Mouse (Mus musculus) embryo, embryonic 10.5 days (tissue): ENCODE measurements around the gene Crat.

Experiments
- DNase-seq: peaks from one replicate; pipeline ENCODE4 v3.0.0-alpha.2; 2015; ENCODE audit warnings: low spot score

Crat gene

DNA sequence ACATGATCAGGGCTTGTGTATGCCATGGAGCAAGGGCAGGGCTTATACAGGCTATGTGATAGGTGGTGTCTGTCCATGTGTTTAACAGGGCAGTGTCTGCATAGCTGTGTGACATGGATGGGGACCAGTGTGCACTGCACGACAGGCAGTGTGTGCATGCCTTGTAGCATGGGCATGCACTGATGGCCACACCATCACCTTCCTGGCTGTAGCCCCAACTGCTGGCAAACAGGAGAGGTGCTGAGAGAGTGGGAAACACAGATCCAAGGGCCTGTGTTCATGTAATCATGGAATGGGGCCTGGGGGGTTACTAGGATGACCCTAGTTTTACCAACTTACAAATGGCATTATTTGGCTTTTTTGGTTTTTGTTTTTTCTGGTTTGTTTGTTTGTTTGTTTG lies 11.7 kb downstream of the Crat start:
- no peak for DNase-seq

DNA sequence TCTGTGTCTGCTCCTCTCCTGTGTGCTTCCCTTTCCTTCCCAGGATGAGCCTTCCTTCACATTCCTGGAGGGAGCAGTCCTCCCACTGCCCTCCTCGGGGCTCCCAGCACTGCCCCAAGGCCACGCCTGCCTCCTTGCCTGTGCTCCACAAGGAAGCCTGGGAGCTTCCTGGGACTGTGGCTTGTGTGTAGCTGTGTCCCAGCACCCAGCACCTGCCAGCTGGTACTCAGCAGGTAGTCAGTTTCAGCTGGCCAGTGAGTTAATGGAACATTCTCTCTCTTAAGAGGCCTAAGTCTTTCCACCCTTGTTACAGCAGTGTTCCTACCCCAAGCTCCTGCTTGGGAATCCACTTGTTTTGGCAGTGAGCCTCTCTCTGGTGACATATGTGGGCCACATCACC lies 12.8 kb downstream of the Crat start:
- no peak for DNase-seq

DNA sequence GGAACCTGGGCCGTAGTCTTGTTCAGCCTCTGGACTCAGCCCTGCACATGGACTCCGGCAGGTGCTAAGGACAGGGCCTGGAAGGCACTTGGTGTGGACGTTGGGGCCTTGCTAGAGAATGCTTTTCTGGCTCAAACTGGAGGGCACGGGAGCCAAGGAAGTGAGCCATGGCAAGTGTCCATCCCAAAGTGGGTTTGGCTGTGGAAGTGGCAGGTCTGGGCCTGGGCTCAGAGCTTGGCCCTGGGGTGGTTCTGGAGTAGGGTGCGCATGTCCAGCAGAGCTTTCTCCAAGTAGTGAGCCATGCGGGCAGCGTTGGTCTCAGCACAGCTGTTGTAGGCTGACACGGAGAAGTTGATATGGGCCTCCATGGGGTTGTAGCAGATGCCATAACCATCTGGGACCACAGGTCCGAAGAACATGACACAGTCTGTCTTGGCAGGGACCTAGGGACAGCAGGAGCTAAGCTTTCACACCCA lies 13.2 kb downstream of the Crat start:
- no peak for DNase-seq

DNA sequence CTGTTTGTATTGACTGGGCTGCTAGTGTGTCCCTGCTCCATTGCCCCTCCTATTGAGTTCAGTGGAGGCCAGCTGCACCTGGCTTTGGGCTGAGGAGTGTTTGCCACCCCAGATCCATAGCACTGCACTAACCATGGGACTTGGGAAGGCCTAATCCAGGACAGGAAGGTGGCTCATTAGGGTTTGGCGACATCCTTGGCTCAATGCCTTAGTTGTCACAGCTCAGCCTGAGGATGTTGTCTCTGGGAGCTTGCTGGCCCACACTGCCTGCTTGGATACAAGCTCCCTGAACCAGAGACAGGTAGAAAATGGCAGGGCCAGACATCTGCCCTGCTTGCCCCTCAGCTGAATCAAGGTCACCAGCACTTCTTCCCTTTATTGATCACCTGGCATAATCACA lies 14.0 kb downstream of the Crat start:
- DNase-seq: no peak

DNA sequence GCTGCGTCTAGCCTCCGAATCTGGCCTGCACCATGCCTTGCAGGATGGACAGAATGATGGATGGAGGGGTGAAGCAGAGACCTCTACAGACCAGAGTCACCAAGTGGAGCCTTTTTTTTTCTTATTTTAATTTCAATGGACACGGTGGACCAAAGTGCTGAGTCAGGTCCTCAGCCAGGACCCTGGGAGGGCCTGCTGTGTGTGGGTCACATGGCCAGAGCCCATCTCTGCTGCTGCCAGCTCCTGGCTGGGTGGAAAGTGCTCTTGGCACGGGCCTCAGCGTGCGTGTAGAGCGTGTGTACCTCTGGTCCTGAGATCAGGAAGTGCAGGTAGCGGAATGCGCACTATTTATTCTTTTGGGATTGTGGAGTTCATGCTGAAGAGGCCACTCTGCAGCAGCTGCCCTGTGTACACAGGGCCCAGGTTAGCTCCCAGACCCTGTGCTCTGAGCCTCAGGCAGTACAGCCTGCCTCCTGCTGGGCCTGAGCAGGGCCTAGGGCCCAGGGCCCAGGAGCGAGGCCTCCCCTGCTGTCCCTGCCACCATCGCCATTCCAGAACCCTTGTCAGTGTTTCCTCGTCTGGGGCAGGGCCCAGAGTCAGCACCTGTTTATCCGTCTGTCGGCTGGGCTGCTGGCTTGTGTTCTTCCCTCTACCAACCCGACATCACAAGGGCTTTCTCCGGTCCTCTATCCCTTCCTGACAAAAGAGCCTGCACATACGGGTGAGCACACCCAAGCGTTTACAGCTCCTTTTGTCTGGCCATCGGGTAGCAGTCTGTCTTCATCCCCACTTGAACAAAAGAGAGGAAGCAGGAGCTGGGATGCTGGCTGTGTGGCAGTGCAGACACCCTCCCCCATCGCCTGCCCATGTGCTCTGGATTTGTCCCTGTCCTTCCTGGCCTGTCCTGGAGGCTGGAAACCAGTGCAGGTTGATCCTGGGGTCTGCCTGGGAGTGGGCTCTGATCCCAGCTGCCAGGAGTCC lies 16.1 kb downstream of the Crat start:
- peak; percentile 68 for DNase-seq

DNA sequence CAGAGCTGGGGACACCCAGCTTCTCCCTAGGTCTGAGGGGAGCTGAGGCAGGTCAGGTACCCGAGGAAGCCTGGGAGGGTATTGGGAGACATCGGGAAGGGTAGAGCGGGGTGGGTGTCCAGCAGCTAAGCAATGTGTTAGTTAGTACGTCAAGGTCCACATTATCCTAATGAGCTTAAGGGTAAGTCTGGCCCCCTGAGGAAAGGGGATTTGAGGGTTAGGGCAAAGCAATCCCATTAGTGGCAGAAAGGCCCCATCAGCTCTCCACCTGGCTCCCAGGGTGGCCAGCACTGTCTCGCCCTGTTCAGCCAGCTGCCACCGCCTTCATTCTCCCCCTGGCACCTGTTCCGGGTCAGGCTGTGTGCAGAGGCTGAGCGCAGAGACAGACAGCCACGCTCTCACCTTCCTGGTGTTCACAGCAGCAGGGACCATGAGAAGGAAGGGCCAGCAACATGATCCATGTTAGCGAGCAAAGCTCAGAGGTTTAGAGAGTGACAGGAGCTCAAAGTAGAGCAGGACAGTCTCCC lies 17.6 kb downstream of the Crat start:
- DNase-seq: no peak

DNA sequence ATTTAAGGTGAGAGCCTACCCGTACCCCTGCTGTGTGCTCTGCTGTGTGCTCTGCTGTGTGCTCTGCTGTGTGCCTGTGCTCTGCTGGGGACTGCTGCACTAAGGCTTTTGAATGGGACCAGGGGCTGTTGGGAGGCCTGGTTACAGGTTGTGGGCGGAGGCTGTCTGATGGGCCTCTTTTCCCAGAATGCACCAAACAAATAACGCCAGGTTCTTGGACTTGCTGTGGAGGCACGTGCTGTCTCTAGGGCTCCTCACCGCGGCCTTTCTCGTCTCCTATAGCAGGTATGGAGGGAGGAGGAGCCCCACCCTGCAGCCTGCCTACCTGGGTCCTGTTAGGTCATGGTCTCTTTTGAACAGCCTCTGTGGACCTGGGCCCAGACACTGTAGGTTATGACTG lies 19.4 kb downstream of the Crat start:
- DNase-seq: no peak

DNA sequence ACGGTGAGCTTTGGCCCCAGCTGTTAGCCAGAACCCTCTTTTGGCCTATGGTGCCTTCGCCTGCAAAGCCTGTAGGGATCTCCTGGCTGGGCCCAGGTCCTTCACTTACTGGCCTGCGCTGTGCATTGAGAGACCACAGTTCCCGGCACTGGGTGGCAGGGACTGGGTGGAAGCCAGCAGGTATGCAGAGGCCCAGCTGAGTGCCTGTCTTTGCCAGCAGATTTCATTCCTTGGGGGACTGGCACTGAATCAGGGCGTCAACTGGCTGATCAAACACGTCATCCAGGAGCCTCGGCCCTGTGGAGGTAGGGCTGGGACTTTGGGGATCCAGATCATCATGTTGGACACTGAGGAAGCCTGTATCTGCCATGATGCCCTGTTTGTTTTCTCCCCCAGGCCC lies 19.9 kb downstream of the Crat start:
- no peak for DNase-seq

DNA sequence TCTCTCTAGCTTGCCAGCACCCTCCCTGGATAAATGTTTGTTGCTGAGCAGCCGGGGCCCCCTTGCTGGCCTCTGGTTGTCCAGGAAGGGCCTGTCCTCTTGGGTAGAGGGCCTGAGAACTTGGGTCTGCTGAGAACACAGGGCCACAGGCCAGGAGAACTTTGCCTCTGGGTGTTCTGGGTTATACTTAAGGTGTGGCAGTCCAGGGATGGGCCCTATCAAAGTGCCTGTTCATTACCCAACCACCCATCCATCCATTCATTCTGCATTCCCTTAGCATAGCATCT lies 22.3 kb downstream of the Crat start:
- no peak for DNase-seq

DNA sequence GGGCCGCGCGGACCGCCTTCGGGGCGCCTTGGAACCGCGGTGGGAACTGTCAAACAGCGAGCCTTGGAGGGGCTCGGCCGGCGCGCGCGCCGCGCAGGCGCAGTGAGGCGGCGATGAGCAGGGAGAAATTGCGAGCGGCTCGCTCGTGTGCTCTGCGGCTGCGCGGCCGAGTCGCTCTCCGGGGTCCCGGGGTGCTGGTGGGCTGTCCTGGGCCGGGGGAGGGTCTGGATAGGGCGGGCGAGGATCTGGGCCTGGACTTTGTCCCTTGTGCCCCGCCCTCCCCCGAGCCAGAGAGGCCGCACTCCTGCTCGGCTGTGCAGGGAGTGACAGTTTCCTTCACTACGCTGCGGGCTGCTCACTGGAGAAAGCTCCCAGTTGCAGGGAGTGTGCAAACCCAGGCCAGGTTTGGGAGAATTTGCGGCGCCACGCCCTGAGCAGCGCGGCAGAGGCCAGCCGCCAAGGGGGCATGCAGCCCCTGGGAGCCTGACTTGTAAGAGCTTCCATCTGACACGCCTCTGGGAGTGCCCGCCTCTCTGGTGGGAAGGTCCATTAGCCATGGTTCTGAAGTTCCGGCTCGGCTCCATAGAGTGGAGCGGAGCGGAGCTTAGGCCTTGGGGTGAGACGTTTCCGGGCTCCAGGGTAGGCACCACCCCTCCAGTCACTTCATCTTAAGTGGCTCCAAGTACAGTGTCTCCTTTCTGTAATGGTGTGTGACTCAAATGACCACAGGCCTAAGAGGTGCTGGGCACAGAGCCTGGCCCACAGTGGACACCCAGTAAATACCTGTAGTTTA lies 22.8 kb downstream of the Crat start:
- DNase-seq: peak; percentile 88

DNA sequence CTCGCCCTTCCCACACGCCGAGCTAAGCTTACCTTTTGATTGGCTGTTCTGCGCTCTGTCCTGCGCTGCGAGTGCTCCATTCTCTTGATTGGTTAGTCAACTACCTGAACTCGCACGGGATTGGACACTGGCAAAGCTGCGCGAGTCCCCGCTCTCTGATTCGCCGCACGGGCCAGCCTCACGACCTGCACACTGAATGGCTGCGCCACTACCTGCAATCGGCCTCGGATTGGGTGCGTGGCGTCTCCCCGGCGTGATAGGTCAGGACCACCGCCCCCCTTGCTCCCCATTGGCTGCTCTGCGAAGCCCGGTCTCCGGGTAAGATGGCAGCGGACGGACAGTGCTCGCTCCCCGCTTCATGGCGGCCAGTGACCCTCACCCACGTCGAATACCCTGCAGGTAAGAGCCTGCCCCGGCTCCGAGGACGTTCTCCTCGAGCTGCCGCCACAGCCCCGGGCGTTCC lies 23.5 kb downstream of the Crat start, which contains the start of gene Dolpp1:
Dolpp1 (plus strand) TSS at position 141 of the 463 bp plus-strand sequence.
- peak; percentile 98 for DNase-seq

DNA sequence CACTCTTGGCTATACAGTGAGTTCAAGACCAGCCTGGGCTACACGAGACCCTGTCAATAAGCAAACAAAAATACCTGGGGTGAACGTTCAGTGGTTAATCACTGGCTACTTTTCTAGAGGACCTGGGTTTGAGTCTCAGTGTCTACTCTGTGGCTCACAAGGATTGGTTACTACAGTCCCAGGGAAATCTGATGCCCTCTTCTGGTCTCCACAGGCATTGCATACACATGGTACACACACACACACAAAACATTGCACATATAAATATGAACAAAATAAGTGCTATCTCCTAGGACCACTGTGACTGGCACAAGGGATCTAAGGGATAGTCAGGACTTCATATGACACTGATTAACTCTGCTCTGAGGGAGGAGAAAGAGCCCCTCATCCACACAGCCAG lies 26.6 kb downstream of the Crat start:
- no peak for DNase-seq

DNA sequence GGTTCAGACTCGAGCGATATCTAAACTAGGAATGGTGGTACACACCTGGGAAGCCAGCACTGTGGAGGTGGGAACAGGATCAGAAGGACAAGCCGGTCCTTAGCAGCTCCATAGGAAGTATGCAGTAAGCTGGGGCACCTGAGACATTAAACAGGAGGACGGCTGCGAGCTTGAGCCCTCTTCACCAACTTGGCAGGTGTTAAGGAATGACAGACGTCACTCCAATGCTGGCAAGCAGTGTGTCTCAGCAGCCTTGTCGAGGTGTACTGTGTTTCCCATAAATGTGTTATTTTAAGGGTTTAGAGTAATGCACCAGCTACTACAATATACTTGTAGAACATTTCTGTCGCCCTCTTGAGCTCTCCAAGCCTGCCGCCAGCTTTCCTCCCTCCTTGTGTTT lies 28.7 kb downstream of the Crat start:
- DNase-seq: no peak

DNA sequence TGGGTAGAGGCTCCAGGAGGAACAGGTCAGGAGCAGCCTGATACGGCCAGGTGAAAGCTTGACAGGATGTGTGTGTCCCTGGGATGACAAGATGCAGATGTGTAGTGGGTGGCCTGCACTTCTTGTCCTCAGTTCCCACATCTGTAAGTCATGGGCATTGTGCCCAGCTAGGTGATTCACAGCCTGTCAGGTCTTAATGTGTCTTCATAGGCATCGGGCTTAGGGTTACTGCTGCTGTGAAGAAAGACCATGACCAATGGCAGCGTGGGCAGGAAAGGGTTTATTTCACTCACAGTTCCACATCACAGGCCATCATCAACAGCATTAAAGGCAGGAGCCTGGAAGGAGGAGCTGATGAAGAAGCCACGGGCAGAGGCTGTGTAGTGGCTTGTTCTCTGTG lies 30.0 kb downstream of the Crat start:
- DNase-seq: no peak

DNA sequence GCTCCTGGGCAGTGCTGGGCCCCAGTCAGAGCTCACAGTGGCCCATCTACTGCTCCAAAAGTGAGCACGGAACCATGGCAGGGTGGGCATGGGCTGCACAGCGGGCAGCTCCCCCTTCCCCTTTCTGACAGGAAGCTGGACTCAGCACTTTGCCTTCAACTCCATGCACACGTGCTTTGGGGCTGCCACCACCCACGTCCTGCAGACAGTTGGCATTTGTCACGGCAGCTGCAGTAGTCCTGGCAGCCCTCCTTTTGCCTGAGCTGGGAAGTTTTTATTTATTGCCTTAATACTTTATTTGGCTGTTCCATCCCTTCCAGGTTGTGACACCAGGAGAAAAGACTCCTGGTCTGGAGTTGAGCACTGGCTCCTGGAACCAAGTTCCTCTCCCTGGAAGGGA lies 30.8 kb downstream of the Crat start:
- no peak for DNase-seq

DNA sequence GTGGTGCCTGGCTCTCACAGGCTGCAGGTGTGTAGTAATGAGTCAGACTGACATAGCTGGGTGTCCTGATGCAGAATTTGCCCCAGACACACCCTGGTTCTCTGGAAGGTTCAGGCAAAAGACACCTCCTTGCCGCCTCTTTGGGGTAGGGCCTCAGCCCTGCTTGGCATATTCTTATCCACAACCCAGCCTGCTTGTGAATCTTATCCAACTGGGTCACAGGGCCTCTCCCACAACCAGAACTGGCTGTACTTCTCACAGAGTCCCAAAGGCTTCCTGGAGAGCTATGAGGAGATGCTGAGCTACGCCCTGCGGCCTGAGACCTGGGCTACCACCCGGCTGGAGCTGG lies 34.3 kb downstream of the Crat start:
- DNase-seq: no peak

DNA sequence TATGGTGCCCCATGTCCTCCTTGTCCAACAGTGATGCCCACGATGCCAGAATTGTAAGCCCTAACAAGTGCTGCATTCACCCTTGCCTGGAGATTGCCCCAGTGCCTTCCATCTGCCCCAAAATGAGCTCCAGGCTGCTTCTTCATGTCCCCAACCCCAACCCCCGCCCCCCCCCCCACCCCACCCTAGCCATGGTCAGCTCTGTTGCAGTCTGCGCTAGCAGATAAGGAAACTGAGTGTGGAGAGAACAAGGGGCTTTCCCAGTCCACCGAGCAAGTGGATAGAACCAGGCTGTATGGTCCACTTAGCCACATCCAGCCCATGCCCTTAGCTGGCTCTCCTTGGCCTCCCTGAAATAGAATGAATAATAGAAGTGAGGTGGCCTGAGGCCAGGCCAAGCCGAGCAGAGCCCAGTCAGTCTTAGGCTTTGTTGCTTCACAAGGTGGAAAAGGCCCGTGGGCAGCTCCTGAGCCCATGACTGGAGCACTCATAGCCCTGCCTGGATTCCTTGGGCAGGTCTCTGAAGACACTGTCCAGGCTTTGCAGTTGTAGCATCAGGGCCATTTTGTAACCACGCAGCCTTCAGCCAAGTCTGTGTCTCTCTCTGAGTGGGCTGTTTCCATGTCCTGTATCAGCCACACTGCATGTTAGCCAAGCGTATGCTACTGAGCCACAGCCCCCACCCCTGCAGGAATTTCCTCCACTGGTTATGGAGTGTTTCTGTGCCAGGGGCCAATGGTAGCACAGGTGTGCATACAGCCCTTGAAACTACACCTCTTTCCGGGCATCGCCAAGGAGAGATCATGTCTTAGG lies 34.8 kb downstream of the Crat start:
- no peak for DNase-seq

DNA sequence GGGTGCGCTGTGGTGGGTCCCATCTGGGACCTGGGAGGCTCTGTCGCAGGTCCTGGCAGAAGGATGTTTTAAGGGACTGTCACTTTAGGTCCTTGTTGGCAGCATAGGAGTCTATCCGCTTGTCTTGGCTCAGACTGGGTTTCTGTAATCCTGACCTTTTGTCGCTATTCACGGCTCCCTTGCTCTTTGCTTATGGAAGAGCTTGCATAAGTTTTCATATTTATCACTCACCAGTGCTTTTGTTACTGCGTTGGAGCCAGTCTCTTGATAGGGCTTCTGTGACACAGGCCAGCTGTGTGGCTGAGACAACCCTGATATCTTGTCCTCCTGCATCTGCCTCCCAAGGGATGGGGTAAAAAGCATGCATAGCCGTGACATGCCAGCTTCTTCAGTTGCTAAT lies 36.3 kb downstream of the Crat start:
- DNase-seq: no peak

DNA sequence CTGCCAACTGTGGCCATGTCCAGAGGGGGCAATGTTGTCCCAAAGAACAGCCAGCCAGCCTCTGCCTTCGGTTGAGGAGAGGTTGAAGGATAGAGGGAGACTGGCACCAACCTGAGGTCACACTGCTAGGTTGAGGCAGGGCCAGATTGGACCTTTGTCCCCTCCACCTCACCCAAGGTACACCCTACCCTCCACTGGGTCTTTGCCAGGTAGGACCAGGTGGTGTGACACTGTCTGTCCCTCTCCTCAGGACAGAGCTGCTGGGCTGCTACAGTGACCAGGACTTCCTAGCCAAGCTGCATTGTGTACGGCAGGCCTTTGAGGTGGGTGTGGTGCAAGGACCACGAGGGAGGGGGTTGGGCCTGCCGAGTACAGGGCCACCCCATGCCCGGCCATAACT lies 37.9 kb downstream of the Crat start:
- DNase-seq: no peak

DNA sequence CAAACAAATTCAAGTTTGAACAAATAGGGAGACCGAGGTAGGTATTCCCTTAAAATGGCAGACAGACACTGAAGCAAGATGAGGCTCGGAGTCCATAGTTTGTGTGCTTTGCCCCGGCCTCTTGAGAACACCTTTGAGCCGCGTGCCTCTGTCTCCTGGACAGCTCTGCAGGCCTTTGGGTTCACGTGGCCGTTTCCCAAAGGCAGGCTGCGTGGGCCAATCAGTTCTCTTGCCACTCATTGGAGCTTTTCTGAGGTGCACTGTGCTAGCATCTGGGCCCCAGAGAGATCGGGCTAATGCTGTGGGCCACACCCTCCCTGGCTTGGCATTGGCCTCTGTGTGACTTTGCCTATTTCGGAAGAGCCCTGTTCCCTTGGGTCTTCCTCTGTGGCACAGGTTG lies 39.7 kb downstream of the Crat start:
- no peak for DNase-seq

DNA sequence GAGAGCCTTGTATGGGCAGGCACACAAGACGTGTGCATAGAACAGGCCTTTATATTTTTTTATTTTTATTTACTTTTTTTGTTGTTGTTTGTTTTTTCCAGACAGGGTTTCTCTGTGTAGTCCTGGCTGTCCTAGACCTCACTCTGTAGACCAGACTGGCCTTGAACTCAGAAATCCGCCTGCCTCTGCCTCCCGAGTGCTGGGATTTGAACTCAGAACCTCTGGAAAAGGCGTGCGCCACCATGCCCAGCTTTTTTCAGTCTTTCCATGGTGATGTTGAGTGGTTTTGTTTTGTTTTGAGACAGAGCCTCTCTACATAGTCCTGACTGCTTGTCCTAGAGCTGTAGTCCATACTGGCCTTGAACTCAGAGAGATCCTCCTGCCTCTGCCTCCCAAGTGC lies 42.9 kb downstream of the Crat start:
- no peak for DNase-seq

DNA sequence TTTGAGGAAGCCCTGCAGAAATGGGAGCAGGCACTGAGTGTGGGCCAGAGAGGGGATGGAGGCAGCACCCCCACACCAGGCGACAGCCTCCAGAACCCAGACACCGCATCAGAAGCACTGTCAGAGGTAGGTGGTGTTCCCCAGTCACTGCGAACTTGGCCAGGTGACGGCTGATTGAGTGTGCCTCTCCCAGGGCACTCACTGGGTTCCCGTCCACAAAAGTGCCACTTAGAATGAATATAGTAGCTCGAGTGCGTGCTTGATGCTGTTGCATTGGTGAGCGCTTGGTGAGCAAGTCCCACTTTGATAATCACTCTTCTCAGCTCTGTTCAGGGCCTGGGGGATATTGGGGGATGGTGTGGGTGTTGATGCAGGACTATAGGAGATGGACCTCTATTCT lies 44.1 kb downstream of the Crat start:
- DNase-seq: no peak
